Mouse (Mus musculus) thymus, postnatal 25 days (tissue): ENCODE data around the gene Cacna1h.
A peak's percentile ranks its signal among the peaks of the same experiment; 100 is the strongest.

ENCODE experiments used
- DNase-seq: peaks from one replicate; pipeline ENCODE4 v3.0.0; 2022

The Cacna1h gene

GRCm38 (mm10) chr17:25433617-25434606 is at the start of gene Cacna1h:
Cacna1h (minus strand) TSS chr17:25433783.
- DNase-seq: peak; percentile 22

- DNase-seq: no peak
These were observed 48.5 kb upstream of the Cacna1h start for GRCm38 (mm10) chr17:25482092-25482491.

DNA sequence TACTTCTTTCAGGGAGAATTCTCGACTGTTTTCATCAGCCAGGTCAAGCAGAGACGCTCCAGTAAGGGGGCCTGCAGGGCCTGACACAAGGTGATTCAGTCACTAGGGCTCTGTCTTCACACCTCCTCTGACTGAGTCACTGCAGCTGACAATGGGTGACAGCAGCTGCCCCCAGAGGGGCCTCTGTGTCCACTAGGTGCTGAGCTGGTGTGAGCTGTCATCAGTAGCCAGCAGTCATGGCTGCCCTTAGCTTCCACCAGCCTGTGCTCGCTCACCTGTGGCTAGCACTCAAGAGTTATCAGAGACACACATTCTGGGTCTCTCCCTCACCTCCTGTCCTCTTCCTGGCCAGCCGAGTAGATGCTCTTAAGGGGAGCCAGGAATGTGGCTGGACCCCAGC is 47.2 kb upstream of the Cacna1h start:
- no peak for DNase-seq

GRCm38 (mm10) chr17:25480152-25480551 is 46.6 kb upstream of the Cacna1h start:
- DNase-seq: no peak

DNA sequence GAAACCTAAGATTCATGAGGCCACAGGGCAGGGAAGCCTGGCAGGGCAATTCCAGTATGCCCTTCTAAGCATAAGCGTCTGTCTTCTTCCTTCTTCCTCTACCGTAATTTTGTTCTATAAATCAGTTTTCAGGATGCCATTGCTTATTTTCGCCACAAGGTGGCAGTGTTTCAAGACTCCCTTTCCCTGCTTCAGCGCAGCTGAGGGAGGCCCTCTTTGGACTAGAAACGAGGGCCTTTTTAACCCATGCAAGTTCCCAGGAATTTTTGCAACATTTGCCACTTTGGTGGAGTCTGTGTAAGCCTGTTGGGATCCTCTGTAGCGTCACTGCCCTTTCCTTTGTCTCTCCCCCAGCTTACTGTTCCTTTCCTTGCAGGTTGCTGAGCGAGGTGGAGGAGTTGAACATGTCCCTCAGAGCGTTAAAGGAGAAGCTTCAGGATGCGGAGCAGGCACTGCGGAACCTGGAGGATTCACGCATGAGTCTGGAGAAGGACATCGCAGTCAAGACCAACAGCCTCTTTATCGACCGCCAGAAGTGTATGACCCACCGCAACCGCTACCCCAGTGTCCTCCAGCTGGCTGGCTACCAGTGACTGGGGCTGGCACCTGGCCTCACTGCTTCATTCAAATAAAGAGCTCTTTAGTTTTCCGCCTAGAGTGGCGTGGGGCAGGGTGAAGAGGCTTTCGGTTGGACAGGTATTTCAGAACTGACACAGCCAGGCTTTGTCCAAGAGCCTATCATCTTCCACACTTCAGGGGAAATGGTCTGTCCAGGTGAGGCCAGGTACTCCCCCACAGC is 42.6 kb upstream of the Cacna1h start:
- DNase-seq: peak; percentile 51

DNA sequence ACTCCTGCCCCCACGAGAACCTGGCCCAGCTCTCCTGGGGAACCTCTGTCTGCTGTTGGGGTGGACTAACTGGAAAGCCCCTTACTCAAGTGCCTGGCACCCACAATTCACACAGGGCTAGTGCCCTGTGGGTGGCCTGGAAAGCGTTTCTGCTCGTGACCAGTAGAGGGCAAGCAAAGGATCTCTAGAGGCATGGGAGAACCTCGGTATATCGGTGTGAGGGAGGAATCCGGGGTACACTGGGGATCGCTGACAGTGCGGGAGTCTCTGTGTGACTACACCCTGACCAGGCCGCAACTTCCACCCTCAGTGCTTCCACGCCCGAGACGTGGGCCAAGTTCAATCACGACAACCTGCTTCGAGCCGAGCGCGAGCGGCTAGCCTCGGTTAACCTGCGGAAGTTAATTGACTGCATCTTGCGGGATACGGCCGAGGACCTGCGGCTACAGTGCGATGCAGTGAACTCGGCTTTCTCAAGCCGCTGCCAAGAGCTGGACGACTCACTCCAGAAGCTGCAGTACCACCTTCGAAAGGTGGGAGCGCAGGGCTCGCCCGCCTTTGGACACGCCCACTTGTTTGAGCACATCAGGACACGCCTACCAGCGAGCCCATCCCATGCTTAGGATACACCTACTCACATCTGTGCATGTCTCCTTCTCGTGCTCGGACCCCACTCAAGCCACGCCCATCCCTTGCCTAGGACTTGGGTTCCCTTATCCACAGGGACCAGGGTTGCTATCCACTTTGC is 40.9 kb upstream of the Cacna1h start:
- peak; percentile 56 for DNase-seq

DNA sequence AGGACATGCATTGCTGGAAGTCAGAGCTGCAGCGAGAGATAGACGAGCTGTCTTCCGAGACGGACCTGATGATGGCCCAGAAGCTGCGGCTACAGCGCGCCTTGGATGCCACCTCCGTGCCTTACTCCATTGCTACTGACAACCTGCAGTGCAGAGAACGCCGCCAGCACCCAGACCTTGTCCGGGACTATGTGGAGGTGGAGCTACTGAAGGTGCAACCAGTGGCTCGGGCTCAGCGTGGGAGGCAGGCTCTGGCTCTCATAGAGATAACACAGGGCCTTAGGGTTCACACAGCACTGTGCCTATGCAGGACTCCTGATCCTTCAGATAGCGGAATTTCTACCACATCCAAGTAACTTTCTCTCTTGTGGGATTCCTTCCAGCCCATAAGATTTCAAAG is 38.5 kb upstream of the Cacna1h start:
- DNase-seq: no peak

DNA sequence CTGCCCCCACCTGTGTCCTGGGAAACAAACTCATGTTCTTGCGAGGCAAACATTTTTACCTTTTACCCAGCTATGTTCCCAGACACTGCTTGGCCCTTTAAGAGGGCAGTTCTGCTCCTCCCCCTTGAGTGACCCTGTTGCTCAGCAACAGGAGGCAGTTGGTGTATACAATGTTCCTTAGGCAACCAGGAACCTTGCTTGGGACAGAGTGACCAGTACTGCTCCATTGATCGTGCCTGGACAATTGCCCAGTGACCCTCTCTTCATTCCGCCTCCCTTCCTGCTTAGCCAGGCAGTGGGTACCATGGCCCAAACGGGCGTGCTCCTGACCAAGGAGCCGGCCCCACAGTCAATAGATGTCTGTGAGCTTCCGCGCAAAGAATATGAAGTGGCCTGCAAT is 37.8 kb upstream of the Cacna1h start:
- DNase-seq: no peak

DNA sequence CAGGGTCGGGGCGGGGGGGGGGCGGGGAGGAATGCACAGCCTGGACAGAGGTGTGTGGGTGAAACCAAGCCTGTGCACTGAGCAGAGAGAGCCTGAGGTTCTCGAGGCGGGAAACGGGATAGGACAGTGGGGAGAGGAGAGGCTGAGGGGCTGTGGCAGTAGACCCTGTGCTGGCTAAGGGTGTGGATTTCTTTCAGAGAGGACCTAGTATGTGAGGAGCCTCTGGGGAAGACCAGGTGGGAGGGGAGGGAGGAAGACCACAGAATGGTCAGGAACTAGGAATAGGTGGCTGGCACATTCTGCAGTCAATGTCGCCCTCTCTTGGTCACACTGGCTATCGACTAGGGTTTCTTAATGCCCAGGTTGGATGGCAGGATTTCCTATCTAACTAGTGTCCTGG is 36.2 kb upstream of the Cacna1h start:
- peak; percentile 9 for DNase-seq

- DNase-seq: no peak
These were observed 34.7 kb upstream of the Cacna1h start for GRCm38 (mm10) chr17:25468301-25468700.

- no peak for DNase-seq
These were observed 34.2 kb upstream of the Cacna1h start for GRCm38 (mm10) chr17:25467781-25468180.

GRCm38 (mm10) chr17:25466257-25466656 is 32.7 kb upstream of the Cacna1h start:
- DNase-seq: no peak

GRCm38 (mm10) chr17:25464091-25464490 is 30.5 kb upstream of the Cacna1h start:
- no peak for DNase-seq

DNA sequence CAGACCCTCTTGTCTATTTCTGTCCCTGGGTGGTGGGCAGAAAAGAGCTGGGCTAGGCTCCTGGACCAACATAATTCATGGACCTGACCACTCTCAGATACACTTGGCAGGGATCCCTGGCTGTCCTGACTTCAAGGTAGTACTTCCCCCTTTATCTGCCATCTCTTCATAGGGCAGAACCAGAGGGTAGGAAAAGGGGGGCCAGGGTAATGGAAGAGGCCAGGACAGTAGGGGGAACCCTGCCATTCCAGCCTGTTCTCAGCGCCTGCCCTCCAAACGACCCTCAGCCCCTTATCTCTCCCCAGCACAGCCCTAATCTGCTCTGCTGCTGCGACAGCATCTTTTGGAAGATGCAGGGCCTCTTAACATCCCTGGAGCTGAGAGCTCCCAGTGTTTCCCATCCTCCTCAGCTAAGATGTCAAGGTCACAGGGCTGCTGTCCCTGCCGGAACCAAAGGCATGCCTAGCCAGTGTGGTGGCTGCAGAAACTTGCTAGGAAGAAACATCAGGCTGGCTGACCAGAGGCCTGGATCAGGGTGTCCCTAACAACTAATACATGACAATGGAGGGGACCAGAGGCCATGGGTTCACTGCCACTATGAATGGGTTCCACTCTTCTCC is 29.9 kb upstream of the Cacna1h start:
- DNase-seq: no peak

DNA sequence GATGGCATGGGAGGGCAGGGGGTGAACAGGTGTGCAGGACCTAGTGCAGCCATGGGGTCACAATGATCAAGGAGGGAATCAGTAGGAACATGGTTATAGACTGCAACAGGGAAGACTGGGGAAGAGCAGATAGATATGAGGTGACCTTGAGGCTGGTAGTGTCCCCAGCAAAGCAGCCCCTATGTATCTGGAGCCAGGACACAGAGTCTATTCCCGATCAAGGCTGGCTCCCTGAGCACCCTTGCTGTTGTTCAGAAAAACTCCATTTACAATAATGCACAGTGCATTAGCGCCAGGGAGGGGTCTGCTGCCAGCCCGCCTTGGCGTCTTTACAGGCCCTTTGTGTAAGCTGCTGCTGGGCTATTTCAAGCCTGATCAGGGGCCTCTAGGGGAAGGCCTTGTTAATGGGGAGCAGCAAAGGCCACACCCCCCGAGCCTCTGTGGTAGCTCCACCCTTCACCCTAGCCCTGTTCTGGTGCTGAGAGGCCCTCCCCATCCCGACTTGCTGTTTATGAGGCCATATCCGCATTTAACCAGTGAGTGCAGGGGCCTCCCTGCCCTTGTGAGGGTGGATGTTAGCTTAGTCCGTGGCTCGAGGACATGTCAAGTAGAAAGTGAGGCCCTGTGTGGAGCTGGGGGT is 28.8 kb upstream of the Cacna1h start:
- DNase-seq: no peak

GRCm38 (mm10) chr17:25456540-25456939 is 23.0 kb upstream of the Cacna1h start:
- DNase-seq: no peak

DNA sequence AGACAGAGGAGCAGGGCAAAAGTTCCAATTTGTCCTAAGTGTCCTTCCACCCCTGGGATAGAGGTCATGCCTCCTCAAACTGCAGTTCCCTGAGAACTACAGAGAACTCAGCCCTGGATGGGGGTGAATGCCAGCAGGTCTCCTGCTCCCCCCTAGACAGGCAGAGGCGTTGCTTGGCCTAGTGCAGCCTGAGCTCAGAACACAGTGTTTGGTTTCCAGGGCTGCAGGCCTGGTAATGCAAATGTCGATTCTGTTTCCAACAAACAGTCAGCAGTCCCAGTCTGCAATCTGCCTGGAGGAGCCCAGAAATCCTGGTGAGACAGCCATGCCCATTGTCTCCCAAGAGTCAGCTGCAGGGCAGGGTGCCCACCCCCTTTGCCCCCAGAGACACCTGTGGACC is 20.7 kb upstream of the Cacna1h start, which contains the start of gene Tekt4:
Gene Tekt4, plus strand, starts transcription at position 344 of the 400 bp plus-strand sequence.
- DNase-seq: no peak

DNA sequence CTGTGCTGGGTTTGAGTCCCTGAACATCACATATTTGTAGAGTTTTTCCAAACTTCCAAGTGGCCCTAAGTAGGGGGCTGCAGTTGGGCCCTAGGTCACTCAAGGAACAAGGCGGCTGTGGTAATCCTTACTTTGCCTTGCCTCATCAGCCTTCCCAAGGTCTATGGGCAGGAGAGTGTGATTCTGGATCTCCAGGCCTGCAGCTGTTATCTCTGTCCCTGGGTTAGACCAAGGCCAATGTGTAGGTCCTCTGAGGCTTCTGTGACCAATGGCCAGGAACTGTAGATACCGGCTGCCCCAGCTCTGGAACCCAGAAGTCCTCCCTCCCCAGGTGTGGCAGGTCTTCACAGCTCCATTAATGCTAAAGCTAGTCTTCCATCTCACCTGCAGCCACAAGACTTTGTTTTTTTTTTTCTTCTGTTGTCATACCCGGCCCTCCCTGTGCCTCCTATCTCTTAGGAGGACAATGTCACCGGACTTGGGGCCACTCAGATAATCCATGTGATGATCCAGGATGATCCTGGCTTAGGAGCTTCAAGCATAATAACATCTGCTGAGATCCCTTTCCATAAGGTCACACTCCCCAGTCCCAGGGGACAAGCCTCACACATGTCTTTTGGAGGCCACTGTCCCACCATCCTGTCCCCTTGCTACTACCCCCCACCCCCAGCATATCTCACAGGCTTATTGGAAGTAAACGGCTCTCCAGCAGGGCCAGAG is 18.8 kb upstream of the Cacna1h start:
- DNase-seq: no peak

DNA sequence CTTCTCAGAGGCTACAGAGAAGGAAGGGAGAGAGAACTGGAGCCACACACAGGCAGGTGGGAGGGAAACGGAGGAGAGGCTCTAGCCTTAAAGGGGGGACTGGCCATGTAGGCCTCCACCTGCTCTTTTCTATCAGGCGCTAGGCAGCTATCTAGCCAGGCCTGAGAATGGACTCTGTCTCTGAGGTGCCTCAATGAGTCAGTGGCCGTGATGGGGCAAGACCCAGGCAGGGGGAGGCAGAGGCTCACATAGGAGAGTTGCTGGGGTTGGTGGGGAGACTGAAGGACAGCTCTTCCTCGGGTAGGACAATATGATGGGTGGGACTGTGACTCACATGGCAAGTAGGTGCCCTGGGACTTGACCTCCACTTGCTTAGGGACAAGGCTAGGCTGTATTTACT is 16.7 kb upstream of the Cacna1h start:
- no peak for DNase-seq

DNA sequence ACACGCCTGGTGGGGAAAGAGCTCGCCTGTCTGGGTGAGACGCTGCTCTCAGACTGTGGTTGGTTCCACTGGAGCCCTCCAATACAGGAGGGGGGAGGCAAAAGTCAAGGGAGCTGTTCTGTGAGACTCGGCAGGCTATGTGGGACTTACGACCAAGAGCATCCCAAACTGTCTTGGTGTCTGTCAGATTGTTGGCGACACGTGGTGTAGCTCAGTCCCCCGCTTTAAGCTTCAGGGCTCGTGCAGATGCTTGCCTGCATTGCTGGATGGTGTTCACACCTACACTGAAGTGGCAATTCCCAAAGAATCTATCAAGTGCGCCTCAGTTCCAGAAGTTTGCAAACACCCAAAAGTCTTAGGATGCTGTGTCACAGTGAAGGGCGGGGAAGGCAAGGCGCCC is 14.3 kb upstream of the Cacna1h start:
- DNase-seq: no peak

GRCm38 (mm10) chr17:25445841-25446240 is 12.3 kb upstream of the Cacna1h start:
- DNase-seq: no peak
